Mouse (Mus musculus): Measurements from ENCODE around the gene Nfkbie.

- TF ChIP-seq CTCF (IDR thresholded peaks at IDR 0.05; ENCODE audit: borderline replicate concordance, insufficient read depth, low read length) (no peak), POLR2A (IDR thresholded peaks at IDR 0.05; ENCODE audit: low read depth, low read length) (no peak)
Observed at GRCm38 (mm10) chr17:45524961-45525360, 30.5 kb upstream of the Nfkbie start.

All from embryonic fibroblast, embryonic 13.5 days (primary cell).